Mouse (Mus musculus) olfactory bulb, adult 2 months (tissue): ENCODE data around the gene Fkbp4. TPM values are rescaled to one million over a fixed set of nuclear protein-coding genes. Genes with fewer than 3 reads are reported as not detected.
A peak's percentile ranks its signal among the peaks of the same experiment; 100 is the strongest.

Source experiments
- H3K27ac ChIP-seq: fragments of 200-500 bp; 2 replicates; pipeline ENCODE4 v1.5.1; 2012; ENCODE audit warnings: low read depth, low read length; ENCODE audit not compliant: insufficient read depth
- H3K4me1 ChIP-seq: fragments of 200-500 bp; 2 replicates; pipeline ENCODE4 v1.6.1; 2012; ENCODE audit warnings: low read length; ENCODE audit not compliant: control insufficient read depth, insufficient read depth
- H3K4me3 ChIP-seq: fragments of 200-500 bp; 2 replicates; pipeline ENCODE4 v1.5.1; 2012; ENCODE audit warnings: mild to moderate bottlenecking, low read depth, low read length, moderate library complexity; ENCODE audit not compliant: insufficient read depth
- CTCF ChIP-seq: fragments of 200-500 bp; IDR thresholded peaks from 2 replicates; pipeline ENCODE4 v1.5.1; 2012; ENCODE audit warnings: low read depth, mild to moderate bottlenecking, low read length, moderate library complexity; ENCODE audit not compliant: insufficient read depth
- POLR2A ChIP-seq: fragments of 200-500 bp; IDR thresholded peaks from 2 replicates; pipeline ENCODE4 v1.6.1; 2012; ENCODE audit warnings: mild to moderate bottlenecking, low read depth, low read length, moderate library complexity; ENCODE audit not compliant: insufficient read depth
- WGBS: fragments of 180-500 bp; shearing (Covaris S2); methylation state at CpG from one replicate; pipeline ENCODE4 v1.1.7; 2018; 5-methylcytosine and 5-hydroxymethylcytosine counted together
- polyA plus RNA-seq: library from polyadenylated mRNA; stranded (reverse); fragments of >200 nt; gene quantifications from 2 replicates; pipeline ENCODE4 v1.2.4, GENCODE M21; 2012; ENCODE audit warnings: low replicate concordance; ENCODE audit not compliant: missing spikeins, insufficient read depth, insufficient read length

The Fkbp4 gene
- not detected in 2 replicates for polyA plus RNA-seq

- TF ChIP-seq POLR2A (peak; percentile 97), CTCF (0 out of 2 replicates have a peak, but pooled peaks have one; percentile 3)
- H3K4me3 ChIP-seq = peak within 1 kb of the TSS; percentile 95
- under 1% methylated on average over 67 of the region's 67 CpGs for WGBS
- peaks cover 12% of the 10 kb centered on the region for H3K4me1 ChIP-seq
- peak within 1 kb of the TSS; percentile 65 for H3K27ac ChIP-seq
These were observed at the start of gene Fkbp4 for GRCm38 (mm10) chr6:128438317-128438870. Gene Fkbp4 (minus strand): TSS chr6:128438677.

DNA sequence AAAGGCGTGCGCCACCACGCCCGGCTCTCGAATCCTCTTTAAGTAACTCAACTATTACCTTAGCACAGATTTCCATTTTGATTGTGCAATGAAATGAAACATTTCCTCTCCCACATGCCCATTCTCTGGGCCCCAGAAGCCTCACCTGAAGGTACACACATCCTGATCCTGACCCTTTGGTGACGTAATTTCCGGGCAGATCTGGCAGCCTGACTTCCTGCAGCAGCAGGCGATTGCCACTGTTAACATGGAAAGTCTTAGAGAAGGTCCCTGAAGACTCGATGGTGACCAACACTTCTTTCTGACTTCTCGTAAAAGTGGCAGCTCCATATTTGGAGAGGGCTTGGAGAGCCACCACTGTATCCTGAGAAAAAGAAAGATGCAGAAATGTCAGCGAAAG lies 49.3 kb upstream of the Fkbp4 start:
- 94% methylated on average over 11 of the region's 11 CpGs for WGBS
- no peak overlapping the region for H3K4me3 ChIP-seq

DNA sequence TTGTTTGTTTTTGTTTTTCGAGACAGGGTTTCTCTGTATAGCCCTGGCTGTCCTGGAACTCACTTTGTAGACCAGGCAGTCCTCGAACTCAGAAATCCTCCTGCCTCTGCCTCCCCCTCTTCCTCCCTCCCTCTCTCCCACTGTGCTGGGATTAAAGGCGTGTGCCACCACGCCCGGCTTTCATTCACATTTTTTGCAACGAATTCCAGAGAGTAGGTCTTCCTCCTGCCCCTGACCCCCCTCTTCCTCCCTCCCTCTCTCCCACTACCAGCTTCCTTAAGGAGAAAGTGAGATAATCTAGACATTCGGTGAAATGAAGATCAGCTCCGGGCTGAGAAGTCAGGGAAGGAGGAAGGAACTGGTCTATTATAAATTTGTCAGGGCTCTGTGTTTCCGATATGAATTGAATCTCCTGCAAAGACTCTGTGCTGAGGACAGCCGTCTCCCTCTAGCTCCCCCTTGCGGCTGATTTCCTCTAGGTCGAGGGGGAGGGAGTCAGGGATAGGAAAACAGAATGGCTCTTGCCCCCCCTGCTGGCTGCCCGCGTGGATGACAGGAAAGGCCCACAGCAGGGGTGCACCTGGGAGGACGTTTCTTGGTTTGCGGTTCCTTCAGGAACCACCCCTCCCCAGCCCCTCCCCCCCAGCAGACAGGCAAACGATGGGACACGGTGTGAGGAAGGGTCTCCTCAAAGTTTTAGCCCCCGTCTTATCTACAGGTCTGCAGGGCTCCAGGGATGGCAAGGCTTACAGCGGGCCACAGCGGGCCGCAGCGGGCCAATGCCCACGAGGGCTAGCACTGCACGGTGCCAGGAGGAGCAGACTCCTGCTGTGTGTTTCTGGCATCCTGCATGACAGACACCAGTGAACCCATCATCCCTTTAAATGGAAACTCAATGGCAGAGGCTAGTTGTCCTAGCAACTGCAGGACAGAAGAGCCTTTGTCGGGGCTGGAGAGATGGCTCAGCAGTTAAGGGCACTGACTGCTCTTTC lies 41.3 kb upstream of the Fkbp4 start:
- H3K27ac ChIP-seq = no peak overlapping the region
- WGBS = 14% methylated on average over 26 of the region's 26 CpGs
- TF ChIP-seq CTCF = peak; percentile 100
- no peak for TF ChIP-seq POLR2A
- no peak overlapping the region for H3K4me3 ChIP-seq
- H3K4me1 ChIP-seq = peaks cover 4% of the 10 kb centered on the region

More for the DNA sequence above, 49.3 kb upstream of the Fkbp4 start:
- no peak for TF ChIP-seq CTCF
- TF ChIP-seq POLR2A = no peak
- H3K4me1 ChIP-seq = no peaks in the 10 kb centered on the region
- no peak overlapping the region for H3K27ac ChIP-seq

- 26% methylated on average over 4 of the region's 4 CpGs for WGBS
- no peak overlapping the region for H3K27ac ChIP-seq
- no peak for TF ChIP-seq CTCF
- TF ChIP-seq POLR2A = no peak
These were observed 39.0 kb upstream of the Fkbp4 start for GRCm38 (mm10) chr6:128477495-128477894.

GRCm38 (mm10) chr6:128474112-128474511 lies 35.6 kb upstream of the Fkbp4 start:
- no peak for TF ChIP-seq POLR2A
- no peak overlapping the region for H3K27ac ChIP-seq
- WGBS = 95% methylated on average over 6 of the region's 6 CpGs
- H3K4me3 ChIP-seq = no peak overlapping the region
- H3K4me1 ChIP-seq = no peaks in the 10 kb centered on the region

More at GRCm38 (mm10) chr6:128477495-128477894, 39.0 kb upstream of the Fkbp4 start:
- Histone ChIP-seq H3K4me3 (no peak overlapping the region), H3K4me1 (peaks cover 4% of the 10 kb centered on the region)

DNA sequence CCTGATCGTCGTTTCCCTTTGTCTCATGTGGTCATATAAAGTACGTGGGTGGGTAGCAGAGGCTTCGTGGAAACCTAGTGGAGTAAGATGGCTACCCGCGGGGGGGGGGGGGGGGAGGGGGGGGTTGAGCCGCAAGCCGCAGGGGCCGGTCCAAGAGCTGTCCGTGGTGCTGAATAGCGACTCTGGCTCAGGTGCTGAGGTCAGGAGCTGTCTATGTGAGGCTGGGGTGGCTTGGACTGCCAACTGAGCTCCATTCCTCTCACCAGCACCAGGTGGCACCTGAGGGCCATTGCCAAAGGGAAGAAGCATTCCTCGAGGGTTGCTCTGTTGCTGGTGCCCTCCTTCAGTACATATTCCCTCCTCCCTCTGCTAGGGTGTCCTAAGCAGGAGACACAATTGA lies 31.0 kb upstream of the Fkbp4 start:
- 12% methylated on average over 12 of the region's 12 CpGs for WGBS
- no peak overlapping the region for H3K27ac ChIP-seq
- H3K4me3 ChIP-seq = no peak overlapping the region
- TF ChIP-seq CTCF = no peak
- no peak for TF ChIP-seq POLR2A
- peaks cover 4% of the 10 kb centered on the region; the same call in 1 of the 2 replicates for H3K4me1 ChIP-seq

- 54% methylated on average over 2 of the region's 2 CpGs for whole genome bisulfite sequencing
- TF ChIP-seq POLR2A (no peak), CTCF (no peak)
- Histone ChIP-seq H3K27ac (no peak overlapping the region), H3K4me3 (no peak overlapping the region), H3K4me1 (peaks cover 4% of the 10 kb centered on the region; the same call in 1 of the 2 replicates)
These were observed 28.8 kb upstream of the Fkbp4 start for GRCm38 (mm10) chr6:128467298-128467697.

DNA sequence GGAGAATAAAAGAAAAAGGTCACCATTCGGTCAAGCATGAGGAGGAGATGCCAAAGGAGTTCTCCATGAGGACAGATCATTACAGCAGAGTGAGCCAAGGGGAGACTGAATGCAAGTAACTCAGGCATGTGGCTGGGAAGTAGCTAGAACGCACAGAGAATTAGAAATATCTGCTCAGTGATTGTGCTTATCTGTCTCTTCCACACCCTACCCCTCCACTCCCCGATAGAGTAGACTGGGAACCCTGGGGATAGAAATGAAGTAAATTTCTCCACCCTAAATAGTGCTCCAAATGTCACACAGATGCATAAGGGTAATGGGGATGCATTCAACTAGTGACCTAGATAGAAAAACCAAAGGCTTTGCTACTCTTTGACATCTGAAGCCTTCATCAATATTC lies 28.1 kb upstream of the Fkbp4 start:
- 54% methylated on average over 3 of the region's 3 CpGs for WGBS
- Histone ChIP-seq H3K27ac (no peak overlapping the region), H3K4me1 (peaks cover 4% of the 10 kb centered on the region; the same call in 1 of the 2 replicates), H3K4me3 (no peak overlapping the region)
- no peak for TF ChIP-seq CTCF
- TF ChIP-seq POLR2A = no peak

DNA sequence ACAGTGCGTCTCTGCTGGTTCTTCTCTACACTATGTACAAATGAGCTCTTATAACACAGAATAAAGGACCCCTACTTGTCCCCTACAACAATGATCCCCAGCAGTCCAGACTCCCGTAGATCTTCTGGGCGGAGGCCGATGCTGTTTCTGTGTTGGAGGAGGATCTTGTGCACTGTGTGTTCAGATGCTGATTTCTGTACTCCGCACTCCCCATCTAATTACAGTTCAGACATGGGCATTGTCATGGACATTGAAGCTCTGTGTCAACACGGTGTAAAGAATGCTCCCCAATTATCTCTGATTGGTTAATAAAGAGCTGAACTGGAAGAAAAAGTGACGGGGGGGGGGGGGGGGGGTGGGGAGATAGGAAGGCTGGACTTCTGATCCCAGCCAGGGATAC lies 27.6 kb upstream of the Fkbp4 start:
- no peak overlapping the region for H3K27ac ChIP-seq
- no peak for TF ChIP-seq POLR2A
- H3K4me1 ChIP-seq = peaks cover 4% of the 10 kb centered on the region; the same call in 1 of the 2 replicates
- H3K4me3 ChIP-seq = no peak overlapping the region
- 16% methylated on average over 7 of the region's 7 CpGs for WGBS
